Mouse (Mus musculus) intestine, embryonic 16.5 days (tissue): ENCODE measurements around the gene Spata3. TPM values are rescaled to one million over a fixed set of nuclear protein-coding genes. Genes with fewer than 3 reads are reported as not detected.
"Not testable (repeated sequence)": the region's sequence is repeated elsewhere in the genome, so short reads cannot be mapped to it uniquely, and the experiment has no call there.

ENCODE experiments used
- ATAC-seq: fragments of 200-750 bp; cut with Nextera tagmentation; 2 replicates; pipeline ENCODE4 v1.8.0; 2017; ENCODE audit warnings: moderate TSS enrichment, moderate library complexity
- H3K27ac ChIP-seq: fragments of 300-500 bp; sonication (generic); 2 replicates; pipeline ENCODE4 v1.5.1; 2014; ENCODE audit warnings: mild to moderate bottlenecking, low read length
- H3K27me3 ChIP-seq: fragments of 300-500 bp; sonication (generic); replicated peaks from 2 replicates; pipeline ENCODE4 v1.6.1; 2014; ENCODE audit warnings: low read length, control low read depth, mixed read lengths; ENCODE audit not compliant: control insufficient read depth, insufficient read depth
- H3K36me3 ChIP-seq: fragments of 300-500 bp; sonication (generic); 2 replicates; pipeline ENCODE4 v1.6.1; 2014; ENCODE audit warnings: low read length, control low read depth; ENCODE audit not compliant: control insufficient read depth, insufficient read depth
- H3K4me1 ChIP-seq: fragments of 300-500 bp; sonication (generic); 2 replicates; pipeline ENCODE4 v1.6.1; 2014; ENCODE audit warnings: low read length, control low read depth, mixed read lengths; ENCODE audit not compliant: control insufficient read depth, insufficient read depth
- H3K4me2 ChIP-seq: fragments of 300-500 bp; sonication (generic); 2 replicates; pipeline ENCODE4 v1.6.1; 2014; ENCODE audit warnings: low read depth, low read length, control low read depth
- H3K4me3 ChIP-seq: fragments of 300-500 bp; sonication (generic); 2 replicates; pipeline ENCODE4 v1.5.1; 2014; ENCODE audit warnings: mild to moderate bottlenecking, low read length
- H3K9ac ChIP-seq: fragments of 300-500 bp; sonication (generic); 2 replicates; pipeline ENCODE4 v1.6.1; 2014; ENCODE audit warnings: low read depth, low read length
- H3K9me3 ChIP-seq: fragments of 300-500 bp; sonication (generic); 2 replicates; pipeline ENCODE4 v1.6.1; 2016; ENCODE audit warnings: low read length, control low read depth; ENCODE audit not compliant: control insufficient read depth
- WGBS: fragments of 180-500 bp; shearing (Covaris S2); extraction: QIAGEN DNeasy Blood & Tissue Kit; methylation state at CpG from one replicate; pipeline ENCODE4 v1.1.7; 2014; 5-methylcytosine and 5-hydroxymethylcytosine counted together
- polyA plus RNA-seq: library from polyadenylated mRNA; unstranded; fragments of >200 nt; fragmentation: Nextera tagmentation; extraction: Ambion mirVana; gene quantifications from 2 replicates; pipeline ENCODE4 v1.2.1, GENCODE M21; 2015

The Spata3 gene
- polyA plus RNA-seq, 1 experiment from 2014 or later = not detected

DNA sequence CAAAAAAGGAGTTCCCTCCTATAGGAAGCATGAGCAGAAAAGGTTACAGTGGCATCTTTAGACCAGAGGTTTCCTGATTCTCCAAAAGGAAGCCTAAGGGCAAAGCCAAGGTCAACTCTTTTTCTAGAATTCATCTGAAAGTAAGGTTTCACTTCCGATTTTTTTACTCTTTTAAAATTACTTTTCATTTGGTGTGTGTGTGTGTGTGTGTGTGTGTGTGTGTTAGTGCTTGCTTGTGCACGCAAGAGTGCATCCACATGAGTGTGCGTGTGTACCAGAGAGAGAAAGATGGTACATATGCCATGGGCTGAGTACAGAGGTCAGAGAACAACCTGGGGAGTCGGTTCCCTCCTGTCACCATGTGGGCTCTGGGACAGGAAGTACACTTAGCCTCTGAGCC lies 27.7 kb upstream of the Spata3 start:
- 91% methylated on average over 4 of the region's 4 CpGs for WGBS
- H3K9me3 ChIP-seq = not testable (repeated sequence)

DNA sequence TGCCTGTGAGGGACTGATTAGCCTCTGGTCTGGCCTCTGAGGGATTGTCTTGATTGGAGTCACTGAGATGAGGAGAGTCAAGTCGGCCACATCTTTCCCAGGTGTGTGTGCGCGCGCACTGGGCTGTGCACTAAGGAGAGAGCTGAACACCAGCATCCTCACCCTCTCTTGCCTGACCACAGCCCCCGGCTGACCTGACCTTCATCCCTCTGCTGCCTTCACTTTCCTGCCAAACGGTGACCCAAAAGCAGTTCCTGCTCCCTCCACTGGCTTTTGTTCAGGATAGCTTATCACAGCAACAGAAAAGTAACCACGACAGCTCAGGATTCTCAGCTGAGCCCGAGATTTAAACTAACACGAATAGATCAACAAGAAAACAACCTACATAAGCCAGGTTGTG lies 24.4 kb upstream of the Spata3 start:
- no peaks in the 10 kb centered on the region for H3K27me3 ChIP-seq
- no peak overlapping the region for H3K4me2 ChIP-seq
- WGBS = 71% methylated on average over 9 of the region's 9 CpGs
- H3K36me3 ChIP-seq = no peaks in the 10 kb centered on the region
- H3K9me3 ChIP-seq = 0 out of 2 replicates have a peak, but pooled peaks cover 5% of the 10 kb centered on the region
- ATAC-seq = no peak
- no peaks in the 10 kb centered on the region for H3K4me1 ChIP-seq
- H3K27ac ChIP-seq = no peak overlapping the region
- no peak overlapping the region for H3K4me3 ChIP-seq
- H3K9ac ChIP-seq = no peak overlapping the region

More for the DNA sequence above, 27.7 kb upstream of the Spata3 start:
- not testable (repeated sequence) for H3K4me2 ChIP-seq, H3K27ac ChIP-seq, H3K27me3 ChIP-seq, H3K36me3 ChIP-seq, ATAC-seq, H3K9ac ChIP-seq, H3K4me1 ChIP-seq, H3K4me3 ChIP-seq

DNA sequence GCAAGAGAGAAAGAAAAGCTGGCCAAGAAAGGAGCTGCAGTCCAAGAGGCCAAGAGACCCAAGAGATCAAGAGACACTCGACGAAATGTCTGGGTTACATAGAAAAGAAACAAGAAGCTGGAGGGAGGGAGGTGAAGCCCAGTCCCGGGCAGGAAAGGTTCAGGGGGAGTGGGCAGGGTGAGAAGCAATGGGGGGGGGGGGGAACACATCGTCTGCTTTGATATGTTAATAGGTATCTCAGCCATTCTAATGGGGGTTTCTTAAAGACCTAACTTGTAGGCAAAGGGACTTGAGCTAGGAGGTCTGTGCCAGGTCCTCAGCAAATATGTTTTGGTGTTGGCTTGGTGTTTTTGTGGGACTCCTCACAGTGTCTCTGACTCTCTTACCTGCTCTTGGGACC lies 23.1 kb upstream of the Spata3 start:
- WGBS = 69% methylated on average over 4 of the region's 4 CpGs
- H3K27ac ChIP-seq = no peak overlapping the region
- no peak overlapping the region for H3K4me3 ChIP-seq
- H3K9ac ChIP-seq = no peak overlapping the region
- H3K4me2 ChIP-seq = no peak overlapping the region
- no peak for ATAC-seq
- H3K4me1 ChIP-seq = no peaks in the 10 kb centered on the region
- no peaks in the 10 kb centered on the region for H3K36me3 ChIP-seq
- 0 out of 2 replicates have a peak, but pooled peaks cover 5% of the 10 kb centered on the region for H3K9me3 ChIP-seq
- no peaks in the 10 kb centered on the region for H3K27me3 ChIP-seq

GRCm38 (mm10) chr1:85997221-85997620 lies 19.4 kb upstream of the Spata3 start:
- Histone ChIP-seq H3K4me2 (no peak overlapping the region), H3K36me3 (no peaks in the 10 kb centered on the region), H3K27me3 (no peaks in the 10 kb centered on the region), H3K4me3 (no peak overlapping the region), H3K4me1 (no peaks in the 10 kb centered on the region), H3K9ac (no peak overlapping the region), H3K27ac (no peak overlapping the region), H3K9me3 (0 out of 2 replicates have a peak, but pooled peaks cover 5% of the 10 kb centered on the region)
- WGBS = 88% methylated on average over 1 of the region's 1 CpGs
- ATAC-seq = no peak

DNA sequence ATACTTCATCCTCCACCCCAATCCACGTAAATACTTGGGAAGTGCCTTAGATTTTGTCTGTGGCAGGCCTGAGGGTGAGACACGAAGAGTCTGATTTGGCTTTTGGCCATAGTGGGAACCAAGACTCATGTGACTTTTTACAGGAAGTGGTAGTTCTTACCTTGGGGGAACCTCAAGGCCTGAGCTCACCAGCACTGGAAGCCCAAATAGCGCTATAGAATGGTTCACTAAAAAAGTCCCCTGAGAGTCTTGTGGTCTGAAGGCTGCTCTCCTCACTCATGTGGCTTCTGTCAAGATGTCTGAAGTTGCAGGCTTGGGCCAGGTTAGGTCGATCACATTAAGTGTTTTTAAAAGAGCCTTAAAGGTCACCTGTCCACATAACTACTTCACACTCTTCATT lies 18.6 kb upstream of the Spata3 start:
- no peak overlapping the region for H3K4me3 ChIP-seq

GRCm38 (mm10) chr1:85999853-86000570 lies 16.6 kb upstream of the Spata3 start:
- H3K27me3 ChIP-seq = no peaks in the 10 kb centered on the region
- 65% methylated on average over 18 of the region's 18 CpGs for WGBS
- no peak overlapping the region for H3K4me2 ChIP-seq

More for the DNA sequence above, 18.6 kb upstream of the Spata3 start:
- WGBS = 76% methylated on average over 4 of the region's 4 CpGs
- ATAC-seq = no peak
- no peaks in the 10 kb centered on the region for H3K4me1 ChIP-seq
- no peaks in the 10 kb centered on the region for H3K27me3 ChIP-seq
- H3K9ac ChIP-seq = no peak overlapping the region
- 0 out of 2 replicates have a peak, but pooled peaks cover 5% of the 10 kb centered on the region for H3K9me3 ChIP-seq
- no peaks in the 10 kb centered on the region for H3K36me3 ChIP-seq
- no peak overlapping the region for H3K4me2 ChIP-seq
- no peak overlapping the region for H3K27ac ChIP-seq

DNA sequence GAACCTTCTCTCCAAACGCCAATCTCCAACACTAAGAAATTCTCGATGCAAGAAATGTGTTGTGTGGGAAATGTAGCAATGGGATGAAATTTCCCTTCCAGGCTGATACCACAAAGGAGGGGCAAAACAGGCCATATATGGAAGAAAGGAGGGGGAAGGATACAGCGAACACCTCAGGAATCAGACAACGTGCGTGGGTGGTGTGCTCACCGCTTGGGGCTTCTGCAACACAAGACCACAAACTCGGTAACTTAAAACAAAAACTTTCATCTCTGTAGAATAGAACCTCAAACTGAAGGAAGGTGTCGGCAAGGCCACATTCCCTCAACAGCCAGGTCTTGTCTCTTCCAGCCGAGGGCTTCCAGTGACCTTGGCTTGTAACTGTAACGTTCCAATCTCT lies 11.1 kb upstream of the Spata3 start:
- H3K4me3 ChIP-seq = no peak overlapping the region
- no peak overlapping the region for H3K27ac ChIP-seq
- no peaks in the 10 kb centered on the region for H3K27me3 ChIP-seq
- no peaks in the 10 kb centered on the region for H3K9me3 ChIP-seq
- no peaks in the 10 kb centered on the region for H3K36me3 ChIP-seq
- no peak for ATAC-seq
- no peak overlapping the region for H3K4me2 ChIP-seq
- 88% methylated on average over 10 of the region's 10 CpGs for WGBS
- H3K4me1 ChIP-seq = no peaks in the 10 kb centered on the region
- no peak overlapping the region for H3K9ac ChIP-seq

More at GRCm38 (mm10) chr1:85999853-86000570, 16.6 kb upstream of the Spata3 start:
- Histone ChIP-seq H3K4me3 (no peak overlapping the region), H3K36me3 (no peaks in the 10 kb centered on the region), H3K27ac (no peak overlapping the region), H3K9me3 (0 out of 2 replicates have a peak, but pooled peaks cover 5% of the 10 kb centered on the region), H3K4me1 (no peaks in the 10 kb centered on the region), H3K9ac (no peak overlapping the region)
- ATAC-seq = peak; percentile 73

GRCm38 (mm10) chr1:86006040-86006439 lies 10.6 kb upstream of the Spata3 start:
- Histone ChIP-seq H3K9ac (no peak overlapping the region), H3K4me2 (no peak overlapping the region), H3K9me3 (no peaks in the 10 kb centered on the region), H3K27ac (no peak overlapping the region), H3K4me1 (no peaks in the 10 kb centered on the region), H3K27me3 (no peaks in the 10 kb centered on the region), H3K4me3 (no peak overlapping the region), H3K36me3 (no peaks in the 10 kb centered on the region)
- 88% methylated on average over 6 of the region's 6 CpGs for WGBS
- no peak for ATAC-seq

DNA sequence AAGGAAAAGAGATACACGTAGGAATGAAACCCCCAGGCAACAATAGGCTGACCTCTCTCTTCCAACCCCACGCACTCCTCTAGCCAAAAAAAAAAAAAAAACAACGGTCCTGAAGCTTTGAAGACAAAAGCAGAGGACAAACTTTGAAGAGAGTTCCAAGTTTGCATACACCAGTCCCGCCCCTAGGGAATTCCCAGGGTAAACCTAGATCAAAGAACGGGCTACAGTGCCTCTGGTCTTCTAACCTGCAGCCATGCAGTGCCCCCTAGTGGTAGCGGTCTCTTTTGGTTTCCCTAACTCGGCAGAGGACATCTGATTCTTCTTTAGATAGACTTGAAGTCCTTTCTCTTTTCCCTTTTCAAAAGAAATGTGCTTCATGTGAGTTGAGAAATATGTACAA lies 8.8 kb upstream of the Spata3 start:
- Histone ChIP-seq H3K4me3 (no peak overlapping the region), H3K9ac (no peak overlapping the region)

More for the DNA sequence above, 8.8 kb upstream of the Spata3 start:
- Histone ChIP-seq H3K4me2 (no peak overlapping the region), H3K27me3 (no peaks in the 10 kb centered on the region), H3K9me3 (no peaks in the 10 kb centered on the region), H3K27ac (no peak overlapping the region), H3K4me1 (no peaks in the 10 kb centered on the region), H3K36me3 (no peaks in the 10 kb centered on the region)
- 3% methylated on average over 7 of the region's 7 CpGs for WGBS
- ATAC-seq = peak; percentile 73
